Mouse (Mus musculus): Measurements from ENCODE around the gene Pdlim7. TPM values are rescaled to one million over a fixed set of nuclear protein-coding genes. Genes with fewer than 3 reads are reported as not detected.

Pdlim7 gene
- polyA plus RNA-seq (2012; fragmentation: generic; extraction: Trizol): 344 TPM
- long read RNA-seq, experiment 1, transcript Pdlim7-201 (13 exons, 1,697 nt): minor isoform, 42 of 165 reads
- long read RNA-seq, experiment 1, transcript Pdlim7-203 (8 exons, 1,006 nt): major isoform, 48 of 165 reads
- long read RNA-seq, experiment 1, partial matches to known transcripts: 19 of 165 reads
- long read RNA-seq, experiment 1, other reads (novel, unspliced or antisense): 55 of 165 reads
- long read RNA-seq, experiment 2, transcript Pdlim7-201 (13 exons, 1,697 nt): major isoform, 414 of 530 reads
- long read RNA-seq, experiment 2, transcript Pdlim7-203 (8 exons, 1,006 nt): minor isoform, 23 of 530 reads
- long read RNA-seq, experiment 2, partial matches to known transcripts: 19 of 530 reads
- long read RNA-seq, experiment 2, other reads (novel, unspliced or antisense): 71 of 530 reads

- Histone ChIP-seq H3K36me3 (ENCODE audit: control insufficient read depth, insufficient read depth) (peaks cover 29% of the 10 kb centered on the region), H3K79me3 (ENCODE audit: low read depth) (peaks cover 35% of the 10 kb centered on the region), H3ac (ENCODE audit: control insufficient read depth, insufficient read length, low read depth) (peak within 1 kb of the TSS; percentile 95), H3K27me3 (ENCODE audit: control insufficient read depth, insufficient read depth, insufficient read length) (no peaks in the 10 kb centered on the region), H3K4me3 (ENCODE audit: insufficient read depth, poor library complexity, severe bottlenecking) (peak within 1 kb of the TSS; percentile 91), H3K79me2 (ENCODE audit: control insufficient read depth, insufficient read depth) (peaks cover 48% of the 10 kb centered on the region)
- TF ChIP-seq MAX (IDR thresholded peaks at IDR 0.05): peak; percentile 21
- no peak for TF ChIP-seq USF1 (IDR thresholded peaks at IDR 0.05; ENCODE audit: low read depth)
- TF ChIP-seq CTCF (IDR thresholded peaks at IDR 0.05; ENCODE audit: control insufficient read depth, insufficient read depth, insufficient read length): peak; percentile 62
Observed at GRCm38 (mm10) chr13:55513111-55513748, at the start of gene Pdlim7. Gene Pdlim7, minus strand, starts transcription at chr13:55513676.

- Histone ChIP-seq H3K79me3 (ENCODE audit: low read depth) (peaks cover 10% of the 10 kb centered on the region), H3ac (ENCODE audit: control insufficient read depth, insufficient read length, low read depth) (no peak overlapping the region), H3K4me3 (ENCODE audit: insufficient read depth, poor library complexity, severe bottlenecking) (no peak overlapping the region), H3K36me3 (ENCODE audit: control insufficient read depth, insufficient read depth) (peaks cover 24% of the 10 kb centered on the region), H3K79me2 (ENCODE audit: control insufficient read depth, insufficient read depth) (peaks cover 51% of the 10 kb centered on the region), H3K27me3 (ENCODE audit: control insufficient read depth, insufficient read depth, insufficient read length) (no peaks in the 10 kb centered on the region)
- no peak for TF ChIP-seq FOSL1 (IDR thresholded peaks at IDR 0.05; ENCODE audit: insufficient read depth, low read length, poor library complexity, severe bottlenecking)
- no peak for TF ChIP-seq CTCF (IDR thresholded peaks at IDR 0.05; ENCODE audit: control insufficient read depth, insufficient read depth, insufficient read length)
- no peak for TF ChIP-seq CEBPB (IDR thresholded peaks at IDR 0.05; ENCODE audit: low read depth)
- TF ChIP-seq USF1 (IDR thresholded peaks at IDR 0.05; ENCODE audit: low read depth): no peak
- TF ChIP-seq MYOG (IDR thresholded peaks at IDR 0.05; ENCODE audit: control insufficient read depth, extremely low read depth, insufficient read length): no peak
- TF ChIP-seq MAX (IDR thresholded peaks at IDR 0.05): no peak
- no peak for TF ChIP-seq MYOD1 (IDR thresholded peaks at IDR 0.05; ENCODE audit: control insufficient read depth, insufficient read length, low read depth)
Observed at GRCm38 (mm10) chr13:55557499-55557898, 44.0 kb upstream of the Pdlim7 start.

- Histone ChIP-seq H3K36me3 (ENCODE audit: control insufficient read depth, insufficient read depth) (peaks cover 21% of the 10 kb centered on the region), H3K79me2 (ENCODE audit: control insufficient read depth, insufficient read depth) (peaks cover 35% of the 10 kb centered on the region)
- no peak for TF ChIP-seq MYOG (IDR thresholded peaks at IDR 0.05; ENCODE audit: control insufficient read depth, extremely low read depth, insufficient read length)
- TF ChIP-seq MAX (IDR thresholded peaks at IDR 0.05): no peak
- no peak for TF ChIP-seq CTCF (IDR thresholded peaks at IDR 0.05; ENCODE audit: control insufficient read depth, insufficient read depth, insufficient read length)
- TF ChIP-seq USF1 (IDR thresholded peaks at IDR 0.05; ENCODE audit: low read depth): no peak
- TF ChIP-seq CEBPB (IDR thresholded peaks at IDR 0.05; ENCODE audit: low read depth): no peak
- TF ChIP-seq MYOD1 (IDR thresholded peaks at IDR 0.05; ENCODE audit: control insufficient read depth, insufficient read length, low read depth): no peak
- TF ChIP-seq FOSL1 (IDR thresholded peaks at IDR 0.05; ENCODE audit: insufficient read depth, low read length, poor library complexity, severe bottlenecking): no peak
Observed at GRCm38 (mm10) chr13:55555921-55556320, 42.4 kb upstream of the Pdlim7 start.

GRCm38 (mm10) chr13:55549061-55549460 is 35.6 kb upstream of the Pdlim7 start:
- no peak overlapping the region for H3K4me3 ChIP-seq (ENCODE audit: insufficient read depth, poor library complexity, severe bottlenecking)
- no peaks in the 10 kb centered on the region for H3K79me3 ChIP-seq (ENCODE audit: low read depth)
- TF ChIP-seq FOSL1 (IDR thresholded peaks at IDR 0.05; ENCODE audit: insufficient read depth, low read length, poor library complexity, severe bottlenecking) (no peak), MYOG (IDR thresholded peaks at IDR 0.05; ENCODE audit: control insufficient read depth, extremely low read depth, insufficient read length) (no peak), CEBPB (IDR thresholded peaks at IDR 0.05; ENCODE audit: low read depth) (no peak), MAX (IDR thresholded peaks at IDR 0.05) (no peak), USF1 (IDR thresholded peaks at IDR 0.05; ENCODE audit: low read depth) (no peak), MYOD1 (IDR thresholded peaks at IDR 0.05; ENCODE audit: control insufficient read depth, insufficient read length, low read depth) (no peak), CTCF (IDR thresholded peaks at IDR 0.05; ENCODE audit: control insufficient read depth, insufficient read depth, insufficient read length) (no peak)
- no peaks in the 10 kb centered on the region for H3K27me3 ChIP-seq (ENCODE audit: control insufficient read depth, insufficient read depth, insufficient read length)
- H3K36me3 ChIP-seq (ENCODE audit: control insufficient read depth, insufficient read depth): peaks cover 37% of the 10 kb centered on the region
- no peak overlapping the region for H3ac ChIP-seq (ENCODE audit: control insufficient read depth, insufficient read length, low read depth)
- no peaks in the 10 kb centered on the region for H3K79me2 ChIP-seq (ENCODE audit: control insufficient read depth, insufficient read depth)

More at GRCm38 (mm10) chr13:55555921-55556320, 42.4 kb upstream of the Pdlim7 start:
- Histone ChIP-seq H3K79me3 (ENCODE audit: low read depth) (peaks cover 3% of the 10 kb centered on the region), H3K27me3 (ENCODE audit: control insufficient read depth, insufficient read depth, insufficient read length) (no peaks in the 10 kb centered on the region), H3K4me3 (ENCODE audit: insufficient read depth, poor library complexity, severe bottlenecking) (no peak overlapping the region), H3ac (ENCODE audit: control insufficient read depth, insufficient read length, low read depth) (no peak overlapping the region)

DNA sequence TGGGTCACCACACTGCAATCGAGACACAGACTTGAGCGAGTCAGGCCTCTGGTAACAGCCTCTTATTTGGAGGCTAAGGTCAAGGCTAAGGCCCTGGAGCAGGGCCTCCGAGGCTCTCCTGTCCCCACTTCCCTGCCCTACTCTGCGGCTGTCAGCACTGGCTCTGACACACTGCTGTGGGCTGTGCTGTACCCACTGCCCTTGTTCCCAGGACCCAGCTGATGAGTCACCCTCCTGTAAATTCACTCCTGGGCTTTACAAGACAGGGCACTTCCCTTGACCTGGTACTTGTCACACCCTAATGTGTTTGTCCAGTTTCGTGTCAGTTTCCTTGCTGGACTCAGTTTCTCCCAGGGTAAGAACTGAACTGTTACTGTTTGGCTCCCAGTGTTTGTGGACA is 35.0 kb upstream of the Pdlim7 start:
- Histone ChIP-seq H3K27me3 (ENCODE audit: control insufficient read depth, insufficient read depth, insufficient read length) (no peaks in the 10 kb centered on the region), H3K36me3 (ENCODE audit: control insufficient read depth, insufficient read depth) (peaks cover 37% of the 10 kb centered on the region), H3K4me3 (ENCODE audit: insufficient read depth, poor library complexity, severe bottlenecking) (no peak overlapping the region), H3K79me2 (ENCODE audit: control insufficient read depth, insufficient read depth) (no peaks in the 10 kb centered on the region), H3K79me3 (ENCODE audit: low read depth) (no peaks in the 10 kb centered on the region), H3ac (ENCODE audit: control insufficient read depth, insufficient read length, low read depth) (no peak overlapping the region)
- no peak for TF ChIP-seq MAX (IDR thresholded peaks at IDR 0.05)
- no peak for TF ChIP-seq USF1 (IDR thresholded peaks at IDR 0.05; ENCODE audit: low read depth)
- no peak for TF ChIP-seq MYOG (IDR thresholded peaks at IDR 0.05; ENCODE audit: control insufficient read depth, extremely low read depth, insufficient read length)
- no peak for TF ChIP-seq MYOD1 (IDR thresholded peaks at IDR 0.05; ENCODE audit: control insufficient read depth, insufficient read length, low read depth)
- TF ChIP-seq CTCF (IDR thresholded peaks at IDR 0.05; ENCODE audit: control insufficient read depth, insufficient read depth, insufficient read length): no peak
- TF ChIP-seq CEBPB (IDR thresholded peaks at IDR 0.05; ENCODE audit: low read depth): no peak
- no peak for TF ChIP-seq FOSL1 (IDR thresholded peaks at IDR 0.05; ENCODE audit: insufficient read depth, low read length, poor library complexity, severe bottlenecking)
